Mouse (Mus musculus) MEL (cell line): Measurements from ENCODE around the gene Gm4312. TPM values are rescaled to one million over a fixed set of nuclear protein-coding genes. Genes with fewer than 3 reads are reported as not detected.
A peak's percentile ranks its signal among the peaks of the same experiment; 100 is the strongest.
"Not testable (repeated sequence)": the region's sequence is repeated elsewhere in the genome, so short reads cannot be mapped to it uniquely, and the experiment has no call there.

Experiments
- DNase-seq: peaks from one replicate; pipeline ENCODE4 v3.0.0; 2011; ENCODE audit warnings: low read depth, low spot score
- H3K27ac ChIP-seq: 2 replicates; pipeline ENCODE4 v1.5.1; 2012; ENCODE audit warnings: low read depth, mild to moderate bottlenecking, control low read depth, low read length, moderate library complexity; ENCODE audit not compliant: control insufficient read depth
- H3K27me3 ChIP-seq, 2 experiments: fragments of 150-350 bp in 1 of 2; sonication (generic) in 1 of 2; 2 replicates each; pipeline ENCODE4 v1.6.1; 2012; ENCODE audit warnings: low read length in 2 of 2, mild to moderate bottlenecking in 2 of 2, improper control_type of control experiment in 1 of 2, moderate library complexity in 1 of 2; ENCODE audit not compliant: insufficient read depth in 2 of 2, control insufficient read depth in 1 of 2
- H3K36me3 ChIP-seq, 2 experiments: 2 replicates each; pipeline ENCODE4 v1.6.1; 2012 to 2014; ENCODE audit warnings: low read length in 2 of 2, improper control_type of control experiment in 1 of 2, inconsistent platforms in 1 of 2, mild to moderate bottlenecking in 1 of 2; ENCODE audit not compliant: insufficient read depth in 2 of 2, control insufficient read depth in 1 of 2
- H3K4me1 ChIP-seq, 2 experiments: fragments of 150-350 bp in 1 of 2; sonication (generic) in 1 of 2; 2 replicates each; pipeline ENCODE4 v1.6.1; 2012; ENCODE audit warnings: low read length in 2 of 2, improper control_type of control experiment in 1 of 2, mild to moderate bottlenecking in 1 of 2; ENCODE audit not compliant: insufficient read depth in 2 of 2, control insufficient read depth in 1 of 2
- H3K4me3 ChIP-seq, 2 experiments: fragments of 150-350 bp in 1 of 2; sonication (generic) in 1 of 2; 2 replicates each; pipeline ENCODE4 v1.5.1; 2012; ENCODE audit warnings: low read depth in 2 of 2, low read length in 2 of 2, mild to moderate bottlenecking in 2 of 2, moderate library complexity in 2 of 2, control low read depth in 1 of 2, improper control_type of control experiment in 1 of 2; ENCODE audit not compliant: control insufficient read depth in 1 of 2, insufficient read depth in 1 of 2
- H3K79me2 ChIP-seq: 2 replicates; pipeline ENCODE4 v1.6.1; 2012; ENCODE audit warnings: mild to moderate bottlenecking, low read length, moderate library complexity; ENCODE audit not compliant: control insufficient read depth, poor library complexity, insufficient read depth
- H3K9ac ChIP-seq: 2 replicates; pipeline ENCODE4 v1.6.1; 2012; ENCODE audit warnings: low read depth, mild to moderate bottlenecking, control low read depth, low read length, moderate library complexity; ENCODE audit not compliant: control insufficient read depth, poor library complexity, severe bottlenecking
- H3K9me3 ChIP-seq: fragments of 150-350 bp; sonication (generic); replicated peaks from 2 replicates; pipeline ENCODE4 v1.6.1; 2012; ENCODE audit warnings: mild to moderate bottlenecking, low read length, improper control_type of control experiment, moderate library complexity; ENCODE audit not compliant: insufficient read depth
- BHLHE40 ChIP-seq: IDR thresholded peaks from 2 replicates; pipeline ENCODE4 v1.6.1; 2012; ENCODE audit warnings: low read depth, mild to moderate bottlenecking, inconsistent platforms, low read length, improper control_type of control experiment, borderline replicate concordance
- E2F4 ChIP-seq: IDR thresholded peaks from 2 replicates; pipeline ENCODE4 v1.6.1; 2011; ENCODE audit warnings: low read depth, low read length, improper control_type of control experiment, borderline replicate concordance
- EP300 ChIP-seq, 2 experiments: IDR thresholded peaks; 2 replicates each; pipeline ENCODE4 v1.6.1; 2011; ENCODE audit warnings: improper control_type of control experiment in 2 of 2, low read length in 2 of 2, low read depth in 1 of 2, mild to moderate bottlenecking in 1 of 2
- GABPA ChIP-seq: IDR thresholded peaks from 2 replicates; pipeline ENCODE4 v1.6.1; 2012; ENCODE audit warnings: low read depth, mild to moderate bottlenecking, inconsistent platforms, low read length, improper control_type of control experiment, moderate library complexity
- JUND ChIP-seq: IDR thresholded peaks from 2 replicates; pipeline ENCODE4 v1.6.1; 2011; ENCODE audit warnings: low read depth, mild to moderate bottlenecking, improper control_type of control experiment, low read length
- MAFK ChIP-seq: IDR thresholded peaks from 2 replicates; pipeline ENCODE4 v1.6.1; 2011; ENCODE audit warnings: low read depth, mild to moderate bottlenecking, low read length, improper control_type of control experiment, borderline replicate concordance
- MXI1 ChIP-seq: IDR thresholded peaks from 2 replicates; pipeline ENCODE4 v1.6.1; 2011; ENCODE audit warnings: mild to moderate bottlenecking, low read depth, low read length, improper control_type of control experiment
- MYB ChIP-seq: IDR thresholded peaks from 2 replicates; pipeline ENCODE4 v1.6.1; 2011; ENCODE audit warnings: mild to moderate bottlenecking, low read depth, low read length, improper control_type of control experiment
- MYC ChIP-seq: IDR thresholded peaks from 2 replicates; pipeline ENCODE4 v1.6.1; 2011; ENCODE audit warnings: low read depth, mild to moderate bottlenecking, low read length, improper control_type of control experiment, moderate library complexity
- NRF1 ChIP-seq: IDR thresholded peaks from 2 replicates; pipeline ENCODE4 v1.6.1; 2014; ENCODE audit warnings: low read depth, mild to moderate bottlenecking, inconsistent platforms, low read length, improper control_type of control experiment, moderate library complexity; ENCODE audit not compliant: poor library complexity, insufficient read depth, severe bottlenecking
- POLR2A ChIP-seq, 2 experiments: IDR thresholded peaks; 2 replicates each; pipeline ENCODE4 v1.6.1; 2011 to 2012; ENCODE audit warnings: low read length in 2 of 2, mild to moderate bottlenecking in 2 of 2, control low read depth in 1 of 2, improper control_type of control experiment in 1 of 2, low read depth in 1 of 2, moderate library complexity in 1 of 2; ENCODE audit not compliant: control insufficient read depth in 1 of 2, insufficient read depth in 1 of 2, poor library complexity in 1 of 2
- RCOR1 ChIP-seq: IDR thresholded peaks from 2 replicates; pipeline ENCODE4 v1.6.1; 2012; ENCODE audit warnings: low read depth, mild to moderate bottlenecking, inconsistent platforms, low read length, improper control_type of control experiment
- SMC3 ChIP-seq: IDR thresholded peaks from 2 replicates; pipeline ENCODE4 v1.6.1; 2011; ENCODE audit warnings: low read depth, low read length, improper control_type of control experiment
- TCF12 ChIP-seq: IDR thresholded peaks from 2 replicates; pipeline ENCODE4 v1.6.1; 2014; ENCODE audit warnings: low read depth, mild to moderate bottlenecking, inconsistent platforms, low read length, improper control_type of control experiment, moderate library complexity
- ZKSCAN1 ChIP-seq: IDR thresholded peaks from 2 replicates; pipeline ENCODE4 v1.6.1; 2012; ENCODE audit warnings: low read depth, mild to moderate bottlenecking, inconsistent platforms, low read length, improper control_type of control experiment, moderate library complexity
- ZMIZ1 ChIP-seq: IDR thresholded peaks from 2 replicates; pipeline ENCODE4 v1.6.1; 2012; ENCODE audit warnings: low read depth, mild to moderate bottlenecking, inconsistent platforms, low read length, improper control_type of control experiment, moderate library complexity
- ZNF384 ChIP-seq: IDR thresholded peaks from 2 replicates; pipeline ENCODE4 v1.6.1; 2012; ENCODE audit warnings: low read depth, mild to moderate bottlenecking, inconsistent platforms, low read length, improper control_type of control experiment
- polyA plus RNA-seq, 2 experiments: library from polyadenylated mRNA; stranded (reverse) in 1 of 2; unstranded in 1 of 2; fragments of >175 nt in 1 of 2; fragments of >200 nt in 1 of 2; gene quantifications; 2 replicates each; pipeline versions ENCODE4 v1.2.1 to v1.2.4; 2012; ENCODE audit warnings: low replicate concordance in 2 of 2, low read depth in 1 of 2; ENCODE audit not compliant: insufficient read length in 2 of 2, insufficient read depth in 1 of 2, missing spikeins in 1 of 2
- total RNA-seq: library from RNA; depleted of rRNA; stranded (reverse); fragments of 300-350 nt; gene quantifications from 2 replicates; pipeline ENCODE4 v1.2.3, GENCODE M21; 2012; rRNA removed

Gm4312 gene
- total RNA-seq (not detected in 2 replicates), polyA plus RNA-seq (not detected)

DNA sequence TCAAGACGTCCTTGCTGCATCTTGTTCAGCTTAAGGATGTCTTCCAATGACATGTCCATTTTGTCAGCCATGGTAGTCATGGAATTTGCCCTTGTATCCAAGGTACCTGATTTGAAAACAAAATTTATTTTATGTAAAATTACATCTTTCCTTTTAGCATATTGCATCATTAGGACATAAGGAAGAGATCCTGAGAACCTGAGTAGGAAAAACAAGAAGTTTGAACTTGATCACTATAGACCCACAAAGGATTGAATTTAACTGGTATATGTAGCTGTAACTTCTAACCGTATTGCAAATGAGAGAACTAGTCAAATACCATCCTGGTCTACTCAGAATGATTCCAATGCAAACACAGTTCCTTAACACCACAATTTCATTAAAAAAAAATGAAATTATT lies at the start of gene Gm4312:
TSS of gene Gm4312 (minus strand) at position 101 of the 400 bp plus-strand sequence.
- H3K27me3 ChIP-seq, H3K79me2 ChIP-seq, H3K4me3 ChIP-seq, H3K36me3 ChIP-seq, H3K27ac ChIP-seq, H3K9me3 ChIP-seq, DNase-seq, H3K4me1 ChIP-seq, H3K9ac ChIP-seq: not testable (repeated sequence)

DNA sequence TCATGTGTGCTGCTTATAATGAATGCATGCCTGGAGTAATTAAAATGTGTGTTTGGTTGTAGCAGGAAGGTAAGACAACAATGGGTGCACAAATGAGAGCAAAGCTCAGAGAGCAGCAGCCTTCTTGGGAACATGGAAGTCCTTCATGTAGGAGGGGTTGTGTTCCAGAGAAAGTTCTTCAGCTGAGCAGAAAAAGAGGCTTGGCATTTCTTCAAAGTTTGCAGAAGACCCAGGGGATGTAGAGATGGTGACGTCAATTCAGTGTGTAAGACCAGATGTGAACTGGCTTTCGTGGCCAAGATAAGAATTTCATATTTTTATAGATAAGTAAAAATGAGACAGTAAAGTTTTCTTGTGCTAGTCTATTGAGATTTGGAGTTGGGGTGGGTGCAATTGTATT lies 45.2 kb upstream of the Gm4312 start:
- Histone ChIP-seq H3K9me3 (no peaks in the 10 kb centered on the region), H3K4me1 (no peaks in the 10 kb centered on the region), H3K36me3 (no peaks in the 10 kb centered on the region), H3K27me3 (no peaks in the 10 kb centered on the region; a peak in 1 of 4 replicates), H3K4me3 (no peak overlapping the region), H3K79me2 (no peaks in the 10 kb centered on the region), H3K27ac (no peak overlapping the region), H3K9ac (no peak overlapping the region)
- no peak for TF ChIP-seq ZMIZ1
- no peak for TF ChIP-seq TCF12
- TF ChIP-seq ZKSCAN1 = no peak
- no peak for TF ChIP-seq RCOR1
- no peak for TF ChIP-seq JUND
- no peak for TF ChIP-seq MXI1
- no peak for TF ChIP-seq MYC
- DNase-seq = no peak

DNA sequence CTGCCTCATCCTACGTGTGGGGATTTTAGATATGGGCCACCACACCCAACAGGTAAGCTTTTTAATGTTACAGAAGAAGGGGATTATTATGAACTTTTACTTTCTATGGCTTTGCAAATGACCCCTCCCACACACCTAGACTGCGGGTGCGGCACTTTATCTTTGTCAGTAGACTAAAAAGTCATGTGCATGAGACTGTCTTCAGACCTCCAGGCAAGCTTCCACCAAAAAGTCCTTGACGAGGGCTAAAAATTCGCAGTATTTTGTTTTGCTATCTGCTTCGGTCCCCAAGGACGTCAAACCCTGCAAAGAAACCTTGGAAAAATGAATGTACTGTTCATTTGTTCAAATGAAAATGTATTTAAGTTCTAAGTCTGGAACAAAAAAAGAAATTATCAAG lies 33.2 kb upstream of the Gm4312 start:
- TF ChIP-seq EP300 (IDR thresholded peaks at IDR 0.05; ENCODE audit: low read depth in 1 of 2, low read length in 2 of 2) (no peak), POLR2A (IDR thresholded peaks at IDR 0.05; ENCODE audit: control insufficient read depth in 1 of 2, insufficient read depth in 1 of 2, low read depth in 1 of 2, low read length in 2 of 2, poor library complexity in 1 of 2) (no peak), SMC3 (no peak), E2F4 (no peak), ZNF384 (no peak), MAFK (no peak), ZKSCAN1 (no peak), NRF1 (no peak), BHLHE40 (no peak), MYB (no peak), GABPA (no peak)
- Histone ChIP-seq H3K4me3 (no peak overlapping the region), H3K36me3 (no peaks in the 10 kb centered on the region), H3K4me1 (no peaks in the 10 kb centered on the region), H3K9me3 (no peaks in the 10 kb centered on the region), H3K79me2 (no peaks in the 10 kb centered on the region), H3K9ac (no peak overlapping the region), H3K27me3 (no peaks in the 10 kb centered on the region), H3K27ac (no peak overlapping the region)
- DNase-seq = no peak

DNA sequence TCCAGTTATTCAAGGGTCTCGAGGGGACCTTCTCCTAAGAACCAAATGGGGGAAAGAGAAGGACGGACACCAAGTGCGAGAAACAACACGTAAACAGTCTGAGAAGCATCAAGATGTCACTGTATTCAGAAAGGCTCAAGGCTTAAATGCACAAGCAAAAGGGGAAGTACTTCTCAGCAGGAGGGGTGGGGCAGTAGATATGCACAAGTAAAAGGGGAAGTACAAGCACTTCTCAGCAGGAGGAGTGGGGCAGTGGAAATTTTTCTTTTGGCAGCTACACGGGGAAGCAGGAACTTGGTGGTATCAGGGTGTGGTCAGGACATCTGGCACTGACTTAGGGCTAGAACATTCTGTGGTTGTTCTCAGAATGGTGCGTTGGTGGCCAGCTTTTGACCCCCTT lies 19.9 kb upstream of the Gm4312 start:
- not testable (repeated sequence) for H3K27me3 ChIP-seq, H3K79me2 ChIP-seq, H3K27ac ChIP-seq, H3K4me1 ChIP-seq, H3K4me3 ChIP-seq, H3K9me3 ChIP-seq, H3K36me3 ChIP-seq, H3K9ac ChIP-seq
- DNase-seq = peak; percentile 51

DNA sequence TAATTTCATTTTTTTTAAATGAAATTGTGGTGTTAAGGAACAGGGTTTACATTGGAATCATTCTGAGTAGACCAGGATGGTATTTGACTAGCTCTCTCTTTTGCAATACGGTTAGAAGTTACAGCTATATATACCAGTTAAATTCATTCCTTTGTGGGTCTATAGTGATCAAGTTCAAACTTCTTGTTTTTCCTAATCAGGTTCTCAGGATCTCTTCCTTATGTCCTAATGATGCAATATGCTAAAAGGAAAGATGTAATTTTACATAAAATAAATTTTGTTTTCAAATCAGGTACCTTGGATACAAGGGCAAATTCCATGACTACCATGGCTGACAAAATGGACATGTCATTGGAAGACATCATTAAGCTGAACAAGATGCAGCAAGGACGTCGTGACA lies 21.3 kb downstream of the Gm4312 start, which contains the start of gene Gm4307:
TSS of gene Gm4307 (plus strand) at position 301 of the 400 bp plus-strand sequence.
- not testable (repeated sequence) for H3K27me3 ChIP-seq, H3K4me3 ChIP-seq, H3K36me3 ChIP-seq

More for the DNA sequence above, 21.3 kb downstream of the Gm4312 start, which contains the start of gene Gm4307:
- H3K9me3 ChIP-seq, DNase-seq, H3K4me1 ChIP-seq, H3K27ac ChIP-seq, H3K9ac ChIP-seq, H3K79me2 ChIP-seq: not testable (repeated sequence)
